Mouse (Mus musculus): ENCODE measurements around the gene Slc22a5. TPM values are rescaled to one million over a fixed set of nuclear protein-coding genes. Genes with fewer than 3 reads are reported as not detected.

The Slc22a5 gene
- 10 to 100 TPM in 1 of 2 experiments, 1 to 10 TPM in 1; 1.1 to 10.6 TPM for polyA plus RNA-seq (2012; fragmentation: generic; extraction: Trizol)

GRCm38 (mm10) chr11:53891505-53892451 lies at the start of gene Slc22a5:
Slc22a5 (minus strand) TSS chr11:53891660.

GRCm38 (mm10) chr11:53858761-53859580 lies 32.5 kb downstream of the Slc22a5 start, which contains the start of gene Gm12216:
Gm12216 (minus strand) TSS chr11:53859256.

Other genes with a start within 250 kb of the Slc22a5 start
- 1 to 10 TPM; 1.3 to 5.8 TPM for gene Rad50, start 184.3 kb downstream of the Slc22a5 start, polyA plus RNA-seq (2012; fragmentation: generic; extraction: Trizol)
- gene Il5, start 170.9 kb downstream of the Slc22a5 start, polyA plus RNA-seq (2012; fragmentation: generic; extraction: Trizol): under 1 TPM in 1 of 2 experiments, not detected in 1; 0.04 TPM
- gene Irf1, start 121.6 kb downstream of the Slc22a5 start, polyA plus RNA-seq (2012; fragmentation: generic; extraction: Trizol): 10 to 100 TPM; 14.5 to 68.0 TPM
- gene Gm17334, start 118.5 kb downstream of the Slc22a5 start, polyA plus RNA-seq (2012; fragmentation: generic; extraction: Trizol): 1 to 10 TPM in 1 of 2 experiments, under 1 TPM in 1; 0.25 to 1.4 TPM
- gene Gm12216, start 32.4 kb downstream of the Slc22a5 start, polyA plus RNA-seq (2012; fragmentation: generic; extraction: Trizol): 1 to 10 TPM in 1 of 2 experiments, under 1 TPM in 1; 0.56 to 7.2 TPM
- 1 to 10 TPM in 1 of 2 experiments, under 1 TPM in 1; 0.43 to 5.4 TPM for gene Slc22a21, start 88.7 kb upstream of the Slc22a5 start, polyA plus RNA-seq (2012; fragmentation: generic; extraction: Trizol)
- under 1 TPM; 0.11 to 0.21 TPM for gene Slc22a4, start 136.4 kb upstream of the Slc22a5 start, polyA plus RNA-seq (2012; fragmentation: generic; extraction: Trizol)
- 1 to 10 TPM in 1 of 2 experiments, under 1 TPM in 1; 0.76 to 4.0 TPM for gene Pdlim4, start 177.4 kb upstream of the Slc22a5 start, polyA plus RNA-seq (2012; fragmentation: generic; extraction: Trizol)
- 10 to 100 TPM; 30.5 to 70.7 TPM for gene P4ha2, start 208.4 kb upstream of the Slc22a5 start, polyA plus RNA-seq (2012; fragmentation: generic; extraction: Trizol)

All from C3H10T1/2 (cell line).